Mouse (Mus musculus): ENCODE measurements around the gene Ano8. TPM values are rescaled to one million over a fixed set of nuclear protein-coding genes. Genes with fewer than 3 reads are reported as not detected.
"Not testable (repeated sequence)": the region's sequence is repeated elsewhere in the genome, so short reads cannot be mapped to it uniquely, and the experiment has no call there.

The Ano8 gene
- total RNA-seq (2015), result 0.47 and 1.5 TPM in 2 replicates
- total RNA-seq (2017), result 3.0 and 4.2 TPM in 2 replicates

DNA sequence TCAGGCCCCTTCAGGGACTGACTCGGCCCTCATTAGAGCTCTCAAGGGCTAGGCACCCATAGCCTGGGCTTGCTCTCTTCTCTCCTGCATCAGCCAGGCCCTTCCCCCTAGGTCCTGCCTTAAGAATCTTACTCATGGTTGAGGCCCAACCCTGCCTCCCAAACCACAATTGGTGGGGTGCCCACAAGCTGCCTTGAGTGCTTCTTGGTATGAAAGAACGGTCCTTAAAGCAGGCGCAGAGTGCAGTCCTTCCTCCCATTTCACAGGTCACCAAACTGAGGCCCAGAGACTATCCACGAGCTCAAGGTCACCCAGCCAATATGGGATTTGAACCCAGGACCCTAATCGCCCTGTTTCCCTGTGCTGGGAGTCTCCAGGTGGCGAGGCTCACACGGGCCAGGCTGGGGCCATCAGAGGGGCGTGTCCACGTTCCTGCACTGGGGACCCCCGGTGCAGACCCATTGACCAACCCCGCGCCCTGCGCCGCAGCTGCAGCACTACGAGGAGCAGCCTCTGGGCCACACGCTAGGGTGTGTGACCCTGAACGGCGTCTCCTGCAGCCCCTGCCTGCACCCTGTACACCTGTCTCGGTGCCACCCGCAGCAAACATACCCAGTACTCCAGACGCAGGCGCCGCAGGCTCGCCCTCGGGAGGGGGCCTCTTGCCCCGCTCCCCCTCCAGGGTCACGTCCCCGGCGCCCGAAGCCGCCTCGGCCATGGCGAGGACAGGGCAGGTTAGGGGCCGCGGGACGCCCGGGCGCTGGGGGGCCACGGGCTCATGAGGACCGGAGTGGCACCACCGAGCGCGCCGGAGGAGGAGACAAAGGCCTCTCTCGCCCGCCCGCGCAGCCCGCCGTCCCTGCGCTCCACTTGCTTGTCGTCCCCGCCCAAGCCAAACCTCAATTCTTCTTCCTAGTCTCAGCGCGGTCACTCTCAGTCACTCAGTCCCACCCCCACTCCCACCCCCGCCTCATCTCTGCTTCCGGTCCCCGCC is at the start of gene Ano8:
Gene Ano8, minus strand, starts transcription at position 822 of the 994 bp plus-strand sequence.
- peak; percentile 56 for ATAC-seq (ENCODE audit: poor library complexity, severe bottlenecking)

DNA sequence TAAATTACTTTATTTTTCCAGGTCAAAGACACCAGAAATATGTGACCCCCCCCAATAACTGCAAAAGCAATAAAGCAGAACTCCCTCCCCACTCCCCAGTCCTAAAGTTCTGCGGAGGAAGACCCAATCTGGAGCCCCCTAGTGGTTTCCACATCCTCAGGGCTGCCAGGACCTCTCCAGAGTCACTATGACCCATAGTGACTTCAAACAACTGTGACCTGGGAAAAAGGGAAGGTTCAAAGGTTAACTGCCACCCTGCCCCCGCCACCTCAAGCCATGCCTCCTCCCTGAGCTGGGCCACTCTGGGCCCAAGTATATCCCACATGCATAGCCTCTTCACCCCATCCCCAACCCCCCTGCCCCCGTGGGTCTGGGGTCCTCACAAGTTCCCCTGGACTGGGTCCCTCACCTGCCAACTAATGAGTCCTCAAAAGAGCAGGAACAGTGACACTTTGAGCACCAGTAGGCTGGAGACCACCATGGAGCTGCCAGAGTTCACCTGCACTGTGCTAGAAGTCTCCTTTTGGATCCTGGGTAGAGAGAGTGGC is 48.6 kb upstream of the Ano8 start:
- ATAC-seq (ENCODE audit: poor library complexity, severe bottlenecking), result no peak

DNA sequence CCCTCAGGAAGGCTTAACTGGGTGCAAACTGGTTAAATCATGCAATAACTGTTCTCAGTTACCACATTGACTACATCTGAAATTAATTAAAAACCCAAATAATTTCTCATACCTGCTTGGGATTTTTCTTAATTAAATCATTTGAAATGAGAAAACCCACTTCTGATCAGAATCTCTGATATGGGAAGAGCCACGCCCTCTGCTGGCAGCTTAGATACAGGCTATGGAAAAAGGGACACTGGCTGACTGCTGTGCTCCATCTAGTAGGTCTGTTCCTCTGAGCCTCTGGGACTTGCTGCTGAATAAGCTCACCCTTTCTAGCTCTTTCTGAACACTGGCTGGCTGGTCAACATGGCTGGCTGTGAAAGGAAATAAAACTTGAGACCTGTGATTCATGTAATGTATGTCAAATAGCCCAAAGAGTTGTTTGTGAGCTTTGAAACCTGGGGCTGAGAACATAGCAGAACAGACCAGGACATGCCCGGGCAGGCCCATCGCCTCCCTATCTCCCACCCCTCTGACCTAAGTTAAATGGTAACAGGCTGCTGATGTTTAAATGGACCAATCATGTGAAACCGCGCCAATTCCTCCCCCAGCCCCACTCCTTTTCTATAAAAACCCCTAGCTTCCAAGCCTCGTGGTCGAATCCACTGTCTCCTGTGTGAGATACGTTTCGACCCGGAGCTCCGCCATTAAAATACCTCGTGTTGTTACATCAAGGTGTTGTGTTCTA is 45.1 kb upstream of the Ano8 start:
- ATAC-seq (ENCODE audit: poor library complexity, severe bottlenecking), result not testable (repeated sequence)

DNA sequence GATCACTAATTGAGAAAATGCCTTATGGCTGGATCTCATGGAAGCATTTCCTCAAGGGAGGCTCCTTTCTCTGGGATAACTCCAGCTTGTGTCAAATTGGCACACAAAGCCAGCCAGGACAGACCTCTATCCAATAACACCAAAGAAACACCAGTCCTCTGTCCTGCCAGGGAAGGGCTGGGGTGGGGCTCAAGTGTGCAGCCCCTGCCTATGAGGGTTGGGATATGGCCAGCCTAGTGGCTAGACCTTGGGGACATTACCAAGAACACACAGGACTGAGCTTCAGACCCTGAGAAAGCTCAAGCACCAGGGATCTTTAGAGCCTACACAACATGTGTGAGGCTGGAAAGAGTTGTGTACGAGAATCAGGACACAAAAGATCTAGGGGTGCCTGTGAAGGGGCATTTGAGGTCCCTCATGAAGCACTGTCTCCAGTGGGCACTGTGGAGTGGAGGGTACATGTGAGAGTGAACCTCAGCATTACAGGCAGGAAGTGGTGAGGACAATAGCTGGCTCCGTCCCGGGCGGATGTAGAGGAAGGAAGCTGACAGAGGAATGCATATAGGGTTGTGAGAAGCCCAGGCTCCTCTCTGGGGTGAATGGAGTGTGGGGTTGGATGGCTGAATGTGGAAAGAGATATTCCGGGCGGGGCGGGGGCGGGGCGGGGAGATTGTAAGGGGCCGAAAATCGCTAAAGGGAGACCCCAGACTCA is 42.8 kb upstream of the Ano8 start:
- peak; percentile 80 for ATAC-seq (ENCODE audit: poor library complexity, severe bottlenecking)

DNA sequence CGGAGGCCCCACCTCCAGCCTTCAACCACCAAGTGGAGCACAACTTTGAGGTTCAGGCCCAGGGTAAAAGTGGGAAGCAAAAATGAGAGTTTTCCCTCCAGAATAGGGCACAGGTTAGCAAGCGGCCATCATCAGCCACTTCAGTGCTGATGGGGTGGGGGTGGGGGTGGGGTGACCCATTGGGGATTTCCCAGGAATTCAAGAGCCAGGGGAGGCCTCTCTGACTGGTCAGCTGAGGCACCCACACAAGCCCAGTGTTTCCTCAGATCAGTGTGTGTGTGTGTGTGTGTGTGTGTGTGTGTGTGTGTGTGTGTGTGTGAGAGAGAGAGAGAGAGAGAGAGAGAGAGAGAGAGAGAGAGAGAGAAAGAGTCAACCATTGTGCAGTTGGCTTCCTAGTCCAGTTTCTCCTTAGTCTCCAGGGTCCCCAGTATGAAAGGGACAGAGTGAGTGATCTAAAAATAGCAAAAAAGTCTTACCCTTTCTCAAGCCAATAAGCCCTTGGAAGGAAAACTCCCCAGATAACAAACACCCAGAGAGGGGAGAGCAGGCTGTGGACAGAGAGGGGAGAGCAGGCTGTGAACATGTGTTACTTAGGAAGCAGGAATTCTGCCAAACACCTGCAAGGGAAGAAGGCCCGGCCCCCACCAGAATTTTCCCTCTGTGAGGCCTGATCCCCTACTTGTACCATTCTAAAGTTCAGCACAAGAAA is 41.6 kb upstream of the Ano8 start:
- no peak for ATAC-seq (ENCODE audit: poor library complexity, severe bottlenecking)

DNA sequence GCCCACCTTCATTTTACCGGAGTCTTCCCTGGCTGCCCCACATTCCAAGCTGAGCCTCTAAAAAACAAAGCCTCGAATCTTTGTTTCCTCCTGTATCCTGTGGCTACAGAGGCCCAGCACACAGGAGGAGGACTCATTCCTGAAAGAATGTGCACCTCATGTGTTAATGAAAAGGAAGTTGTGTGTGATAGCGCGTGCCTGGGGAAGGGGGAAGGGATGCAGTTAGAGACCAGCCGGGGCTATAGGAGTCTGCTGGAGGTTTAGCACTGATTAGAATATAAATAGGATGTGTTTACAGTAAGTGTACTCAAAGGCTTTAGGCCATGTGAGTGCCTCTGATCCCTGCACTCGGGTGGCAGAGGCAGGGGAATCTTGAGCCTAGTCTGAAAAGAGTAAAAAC is 40.5 kb upstream of the Ano8 start:
- ATAC-seq (ENCODE audit: poor library complexity, severe bottlenecking), result no peak

DNA sequence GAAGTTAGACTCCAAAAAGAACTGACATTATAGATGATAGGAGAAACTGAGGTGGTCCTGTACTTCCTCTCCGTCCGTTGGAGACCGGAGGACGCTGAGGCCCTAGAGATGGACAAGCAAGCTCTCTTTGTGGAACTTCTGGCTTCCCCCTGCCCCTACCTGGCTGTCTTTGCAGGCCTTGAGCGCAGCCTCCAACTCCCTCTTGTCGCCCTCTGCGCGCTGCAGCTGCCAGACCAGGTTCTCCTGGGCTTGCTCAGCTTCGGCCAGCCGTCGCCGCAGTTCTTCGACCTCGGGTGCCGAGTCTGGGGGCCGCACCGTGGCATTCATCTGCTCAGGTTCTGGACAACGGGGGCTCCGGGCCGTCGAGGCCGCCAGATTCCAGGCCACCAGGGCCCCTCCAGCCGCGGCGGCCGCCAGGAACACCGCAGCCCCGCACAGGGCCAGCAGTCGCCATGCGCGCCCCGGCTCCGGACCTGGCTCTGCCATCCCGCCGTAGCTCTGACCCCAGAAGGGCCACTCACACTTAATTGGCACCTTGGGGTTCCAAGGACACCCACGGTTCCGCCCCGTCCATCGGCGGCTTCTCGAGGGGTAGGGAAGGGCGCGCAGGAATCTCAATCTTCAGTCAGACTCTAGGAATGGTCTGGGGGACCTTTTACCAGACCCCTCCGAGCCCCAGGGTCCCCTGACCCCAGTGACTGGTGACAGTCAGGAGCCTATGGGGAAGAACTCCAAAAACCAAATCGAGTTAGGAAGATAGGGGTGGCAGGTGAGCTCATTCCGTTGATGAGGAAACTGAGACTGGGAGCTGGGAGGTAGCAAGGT is 39.7 kb upstream of the Ano8 start, which contains the start of gene Ccdc194:
Gene Ccdc194, minus strand, starts transcription at position 486 of the 825 bp plus-strand sequence.
- ATAC-seq (ENCODE audit: poor library complexity, severe bottlenecking), result no peak

DNA sequence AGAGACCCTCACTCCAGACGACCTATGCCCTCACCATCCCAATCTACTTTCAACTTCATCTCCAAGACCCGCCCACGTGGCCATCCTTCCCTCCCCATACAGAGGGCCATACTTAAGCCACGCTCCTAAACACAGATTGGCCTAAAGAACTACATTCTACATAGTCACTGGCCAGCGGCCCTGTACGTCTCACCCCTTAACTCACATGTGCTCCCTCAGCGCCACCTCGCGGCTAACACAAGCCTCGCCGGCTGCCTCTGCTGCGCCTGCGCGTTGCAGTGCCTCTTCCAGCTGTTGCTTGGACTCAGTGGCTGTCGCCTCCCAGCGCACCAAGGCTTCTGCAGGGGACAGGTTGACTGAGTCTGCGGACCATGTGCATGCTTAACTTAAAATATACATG is 35.9 kb upstream of the Ano8 start:
- peak; percentile 97 for ATAC-seq (ENCODE audit: poor library complexity, severe bottlenecking)

DNA sequence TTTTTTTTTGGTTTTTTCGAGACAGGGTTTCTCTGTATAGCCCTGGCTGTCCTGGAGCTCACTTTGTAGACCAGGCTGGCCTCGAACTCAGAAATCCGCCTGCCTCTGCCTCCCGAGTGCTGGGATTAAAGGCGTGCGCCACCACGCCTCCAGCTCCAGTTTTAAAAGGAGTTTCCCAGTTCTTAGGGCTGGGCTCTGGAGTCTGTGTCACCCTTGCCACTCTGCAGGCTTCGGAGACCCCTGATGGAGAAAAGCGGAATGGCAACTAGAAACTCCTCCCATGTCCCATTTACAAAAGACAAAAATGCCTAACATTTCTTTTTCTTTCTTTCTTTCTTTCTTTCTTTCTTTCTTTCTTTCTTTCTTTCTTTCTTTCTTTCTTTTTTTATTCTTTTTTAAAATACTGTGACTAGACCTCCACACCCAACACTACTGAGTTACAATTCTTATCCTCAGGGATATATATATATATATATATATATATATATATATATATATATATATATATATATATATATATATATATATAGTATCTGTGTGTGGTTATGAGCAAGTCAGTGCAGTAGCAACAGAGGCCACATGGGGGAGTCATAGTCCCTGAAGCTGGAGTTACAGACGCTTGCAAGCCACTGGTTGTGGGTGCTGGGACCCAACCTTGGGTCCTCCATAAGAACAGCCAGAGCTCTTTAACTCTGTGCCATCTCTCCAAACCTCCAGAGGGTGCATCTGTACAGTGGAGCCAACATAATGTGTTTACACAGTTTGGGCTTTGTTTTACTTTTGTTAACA is 33.5 kb upstream of the Ano8 start:
- ATAC-seq (ENCODE audit: poor library complexity, severe bottlenecking), result peak; percentile 65

DNA sequence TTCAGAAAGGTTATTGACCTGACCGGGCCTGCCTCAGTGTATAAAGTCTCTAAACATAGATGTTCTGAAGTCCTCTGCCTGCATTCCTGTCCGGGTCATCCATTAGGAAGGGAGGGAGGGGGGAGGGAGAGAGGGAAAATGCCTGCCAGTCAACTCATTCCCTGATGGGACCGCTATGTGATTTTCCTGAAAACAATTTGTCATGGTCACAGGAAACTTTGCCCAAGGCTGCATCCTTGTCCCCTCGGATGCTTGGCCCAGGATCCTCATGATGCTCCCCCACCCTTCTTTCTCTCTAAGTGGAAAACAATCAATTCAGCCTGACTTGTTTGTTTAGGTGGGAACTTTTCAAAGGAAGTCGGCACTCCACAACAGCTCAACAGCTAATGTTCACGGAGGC is 31.0 kb upstream of the Ano8 start:
- ATAC-seq (ENCODE audit: poor library complexity, severe bottlenecking), result no peak

DNA sequence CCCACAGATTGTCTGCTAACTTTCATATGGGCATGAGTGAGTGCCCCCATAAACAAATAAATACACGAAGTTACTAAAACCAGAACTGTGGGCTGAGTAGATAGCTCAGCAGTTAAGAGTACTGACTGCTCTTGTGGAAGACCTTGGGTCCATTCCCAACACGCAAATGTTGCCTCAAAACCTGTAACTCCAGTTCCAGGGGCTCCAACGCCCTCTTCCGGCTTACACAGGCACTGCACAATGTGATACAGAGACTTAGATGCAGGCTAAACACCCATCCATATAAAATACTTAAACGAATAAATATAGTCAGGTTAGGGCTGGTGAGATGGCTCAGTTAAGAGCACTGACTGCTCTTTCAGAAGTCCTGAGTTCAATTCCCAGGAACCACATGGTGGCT is 29.3 kb upstream of the Ano8 start:
- no peak for ATAC-seq (ENCODE audit: poor library complexity, severe bottlenecking)

DNA sequence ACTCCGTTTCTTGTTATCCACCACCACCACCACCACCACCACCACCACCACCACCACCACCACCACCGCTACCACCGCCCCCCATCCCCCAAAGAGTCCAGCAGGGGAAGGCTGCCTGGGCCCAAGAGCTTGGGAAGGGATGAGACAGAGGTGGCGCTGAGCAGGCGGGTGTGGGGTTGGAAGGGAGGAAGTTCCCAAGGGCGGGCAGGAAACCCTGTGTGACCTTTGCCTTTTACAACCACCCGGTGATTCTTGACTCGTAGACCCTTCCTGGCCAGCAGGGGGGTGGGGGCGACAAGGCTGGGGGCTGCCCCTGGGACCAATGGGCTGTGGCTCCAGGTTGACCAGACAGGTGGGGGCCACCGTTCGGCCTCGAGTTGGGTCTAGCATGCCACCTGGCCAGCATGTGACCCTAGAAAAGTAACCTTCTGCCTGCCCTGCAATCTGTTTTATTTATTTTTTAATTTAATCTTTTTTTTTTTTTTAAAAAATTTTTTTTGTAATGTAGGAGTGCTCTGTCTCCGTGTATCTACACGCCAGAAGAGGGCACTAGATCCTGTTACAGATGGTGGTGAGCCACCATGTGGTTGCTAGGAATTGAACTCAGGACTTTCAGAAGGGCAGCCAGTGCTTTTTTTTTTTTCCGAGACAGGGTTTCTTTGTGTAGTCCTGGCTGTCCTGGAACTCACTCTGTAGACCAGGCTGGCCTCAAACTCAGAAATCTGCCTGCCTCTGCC is 27.4 kb upstream of the Ano8 start:
- ATAC-seq (ENCODE audit: poor library complexity, severe bottlenecking), result no peak

DNA sequence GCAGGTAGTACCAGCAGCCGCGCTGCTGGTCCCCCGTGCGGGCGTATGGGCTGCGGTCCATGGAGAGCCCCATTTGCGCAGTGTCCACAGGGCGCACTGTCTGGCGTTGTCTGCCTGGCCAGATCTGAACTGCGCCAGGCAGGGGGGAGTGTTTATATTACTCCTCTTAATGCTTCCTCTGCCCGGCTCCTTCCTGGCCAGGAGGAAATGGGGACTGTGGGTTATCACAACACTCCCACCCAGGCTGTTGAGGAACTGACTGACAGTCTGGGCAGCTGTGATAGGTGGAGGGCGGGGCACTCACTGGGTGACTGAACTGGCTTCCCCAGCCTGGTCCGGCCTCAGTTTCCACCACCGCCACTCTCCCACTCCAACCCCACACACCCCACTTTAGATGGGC is 25.9 kb upstream of the Ano8 start, which contains the start of gene Plvap:
Gene Plvap, minus strand, starts transcription at position 109 of the 400 bp plus-strand sequence.
- ATAC-seq (ENCODE audit: poor library complexity, severe bottlenecking), result peak; percentile 54

DNA sequence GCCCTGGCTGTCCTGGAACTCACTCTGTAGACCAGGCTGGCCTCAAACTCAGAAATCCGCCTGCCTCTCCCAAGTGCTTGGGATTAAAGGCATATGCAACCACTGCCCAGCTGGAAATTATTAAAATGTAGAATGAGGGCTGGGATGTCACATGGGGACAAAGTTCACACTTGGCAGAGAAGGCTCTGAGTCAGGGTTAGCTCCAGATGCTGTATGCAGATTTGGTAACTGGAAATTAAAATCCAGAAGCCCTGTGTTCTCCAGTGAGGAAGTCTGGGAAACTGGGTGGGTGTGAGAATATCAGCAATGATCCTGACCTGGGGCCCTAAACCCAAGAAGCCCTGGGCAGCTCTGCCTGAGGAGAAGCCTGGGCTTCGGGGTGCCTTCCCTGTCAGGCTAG is 23.6 kb upstream of the Ano8 start:
- ATAC-seq (ENCODE audit: poor library complexity, severe bottlenecking), result no peak

DNA sequence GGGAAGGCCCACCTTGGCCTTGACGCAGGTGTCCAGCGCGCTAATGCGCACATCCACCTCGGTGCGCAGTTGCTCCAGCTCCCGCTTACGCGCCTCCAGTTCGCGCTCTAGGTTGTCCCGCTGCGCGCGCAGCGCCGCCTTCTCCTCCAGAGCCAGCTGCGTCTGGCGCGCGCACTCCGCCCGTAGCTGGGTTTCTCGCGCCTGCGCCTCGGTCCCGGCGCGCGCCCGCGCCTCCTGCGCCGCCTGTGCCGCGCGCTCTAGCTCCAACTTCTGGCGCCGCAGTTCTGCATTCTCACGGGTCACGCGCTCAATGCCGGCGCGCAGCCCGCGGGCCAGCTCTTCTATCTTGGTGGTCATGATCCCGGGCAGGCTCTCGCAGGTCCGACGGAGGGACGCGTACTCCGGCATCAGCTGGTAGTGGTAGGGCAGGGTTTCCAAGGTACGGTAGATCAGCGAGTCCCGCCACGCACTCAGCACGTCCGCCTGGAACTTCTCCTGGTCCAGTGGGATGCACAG is 21.9 kb upstream of the Ano8 start:
- ATAC-seq (ENCODE audit: poor library complexity, severe bottlenecking), result no peak

DNA sequence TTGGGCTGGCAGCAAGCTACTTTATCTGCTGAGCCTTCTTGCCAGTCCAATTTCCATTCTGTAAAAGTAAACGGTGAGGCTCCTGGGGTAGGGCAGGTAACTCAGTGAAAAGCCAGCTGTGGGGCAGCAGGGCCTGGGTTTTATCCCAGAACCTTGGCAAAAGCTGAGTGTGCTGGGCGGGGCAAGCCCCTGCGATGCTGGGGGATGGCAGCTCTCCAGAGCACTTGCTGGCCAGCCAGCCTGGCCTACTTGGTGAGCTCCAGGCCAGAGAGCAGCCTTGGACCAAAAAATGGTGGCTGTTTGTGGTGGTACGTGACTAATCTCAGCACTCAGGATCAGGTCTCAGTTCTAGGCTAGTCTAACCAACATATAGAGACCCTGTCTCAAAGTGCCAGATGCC is 20.2 kb upstream of the Ano8 start:
- ATAC-seq (ENCODE audit: poor library complexity, severe bottlenecking), result no peak

DNA sequence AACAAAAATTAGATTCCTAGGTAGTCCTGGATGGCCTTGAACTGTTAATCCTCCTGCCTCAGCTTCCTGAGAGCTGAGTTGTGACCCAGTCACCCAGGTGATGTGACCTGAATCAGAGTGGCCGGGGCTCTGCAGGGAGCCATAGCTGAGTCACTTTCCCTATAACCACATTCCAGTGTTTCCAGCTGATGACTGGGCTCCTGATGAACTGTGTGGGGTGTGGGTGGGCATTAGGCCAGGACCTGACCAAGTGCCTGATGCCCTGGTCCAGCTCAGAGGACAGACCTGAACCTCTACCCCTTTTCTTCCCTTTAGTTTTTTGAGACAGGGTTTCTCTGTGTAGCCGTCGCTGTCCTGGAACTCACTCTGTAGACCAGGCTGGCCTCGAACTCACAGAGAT is 19.6 kb upstream of the Ano8 start:
- ATAC-seq (ENCODE audit: poor library complexity, severe bottlenecking), result no peak

DNA sequence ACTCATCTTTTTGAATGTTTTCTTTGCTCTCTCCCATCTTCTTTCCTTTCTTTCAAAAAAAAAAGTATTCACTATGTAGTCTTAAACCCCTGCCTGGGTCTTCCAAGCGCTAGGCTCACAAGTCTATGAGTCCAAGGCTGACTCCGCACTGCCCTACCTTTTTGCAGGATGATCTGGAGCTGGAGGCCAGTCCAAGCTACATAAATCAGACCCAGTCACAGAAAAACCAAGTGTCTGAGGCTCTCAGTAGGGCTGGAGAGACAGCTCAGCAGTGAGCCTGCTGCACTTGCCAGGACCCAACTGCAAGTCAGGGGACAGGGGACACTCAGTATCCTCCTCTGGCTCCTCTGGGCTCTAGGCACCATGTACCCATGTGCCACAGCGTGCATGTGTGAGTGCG is 18.6 kb upstream of the Ano8 start:
- no peak for ATAC-seq (ENCODE audit: poor library complexity, severe bottlenecking)
